Mouse (Mus musculus): ENCODE data around the gene Adgrg4. TPM values are rescaled to one million over a fixed set of nuclear protein-coding genes. Genes with fewer than 3 reads are reported as not detected.
A peak's percentile ranks its signal among the peaks of the same experiment; 100 is the strongest.

The Adgrg4 gene
- total RNA-seq (2021): under 1 TPM in 1 of 2 experiments, not detected in 1; 0.02 TPM

- intact Hi-C loops (cut with DNase I): no loop called here
- DNase-seq (ENCODE audit: low spot score in 2 of 2): no peak
Measured at GRCm38 (mm10) chrX:56869863-56870262, at the start of gene Adgrg4. Gene Adgrg4, plus strand, starts transcription at chrX:56870163.

GRCm38 (mm10) chrX:56821765-56822603 is 48.0 kb upstream of the Adgrg4 start, which contains the start of gene Map7d3:
Gene Map7d3, minus strand, starts transcription at chrX:56822326.
- DNase-seq (ENCODE audit: low spot score in 2 of 2): no peak
- intact Hi-C loops (cut with DNase I): no loop called here

- intact Hi-C loops (cut with DNase I): no loop called here
- no peak for DNase-seq (ENCODE audit: low spot score in 2 of 2)
Measured at GRCm38 (mm10) chrX:56827492-56827891, 42.5 kb upstream of the Adgrg4 start.

- intact Hi-C loops (cut with DNase I): no loop called here
Measured at GRCm38 (mm10) chrX:56835842-56836241, 34.1 kb upstream of the Adgrg4 start.

GRCm38 (mm10) chrX:56839369-56839768 is 30.6 kb upstream of the Adgrg4 start:
- intact Hi-C loops (cut with DNase I): no loop called here
- DNase-seq (ENCODE audit: low spot score in 2 of 2): peak; percentile 4 to 9

More at GRCm38 (mm10) chrX:56835842-56836241, 34.1 kb upstream of the Adgrg4 start:
- no peak for DNase-seq (ENCODE audit: low spot score in 2 of 2)

GRCm38 (mm10) chrX:56841255-56841654 is 28.7 kb upstream of the Adgrg4 start:
- peak in 1 of 2 experiments; percentile 1 for DNase-seq (ENCODE audit: low spot score in 2 of 2)
- intact Hi-C loops (cut with DNase I): loop anchor here (5.0 kb wide), 1 partner anchor 189 kb away; no protein-coding TSS in a partner anchor

- no peak for DNase-seq (ENCODE audit: low spot score in 2 of 2)
- intact Hi-C loops (cut with DNase I): no loop called here
Measured at GRCm38 (mm10) chrX:57012891-57013290, 142.9 kb downstream of the Adgrg4 start.

- intact Hi-C loops (cut with DNase I): no loop called here
Measured at GRCm38 (mm10) chrX:57042774-57043173, 172.8 kb downstream of the Adgrg4 start, which contains the start of gene Brs3. Gene Brs3, plus strand, starts transcription at chrX:57043074.

GRCm38 (mm10) chrX:57043869-57044268 is 173.9 kb downstream of the Adgrg4 start:
- no peak for DNase-seq (ENCODE audit: low spot score in 2 of 2)
- intact Hi-C loops (cut with DNase I): no loop called here

More at GRCm38 (mm10) chrX:57042774-57043173, 172.8 kb downstream of the Adgrg4 start, which contains the start of gene Brs3:
- no peak for DNase-seq (ENCODE audit: low spot score in 2 of 2)

Other genes with a start within 250 kb of the Adgrg4 start
- gene Fhl1, start 138.4 kb upstream of the Adgrg4 start, total RNA-seq (2021): 10 to 100 TPM; 98.4 to 99.2 TPM
- gene Map7d3, start 47.8 kb upstream of the Adgrg4 start, total RNA-seq (2021): under 1 TPM in 1 of 2 experiments, not detected in 1; 0.23 TPM
- gene Brs3, start 172.9 kb downstream of the Adgrg4 start, total RNA-seq (2021): under 1 TPM; 0.11 to 0.30 TPM
- 10 to 100 TPM; 53.9 to 55.0 TPM for gene Htatsf1, start 183.4 kb downstream of the Adgrg4 start, total RNA-seq (2021)
- not detected for gene Vgll1, start 217.9 kb downstream of the Adgrg4 start, total RNA-seq (2021)

All from left cerebral cortex, postnatal 25 days (tissue).